Mouse (Mus musculus) layer of hippocampus, postnatal 36 days (tissue): ENCODE data around the gene Ripor3. TPM values are rescaled to one million over a fixed set of nuclear protein-coding genes. Genes with fewer than 3 reads are reported as not detected.

Experiments used
- DNase-seq, 2 experiments: peaks; one replicate each; pipeline ENCODE4 v3.0.0; 2022
- total RNA-seq, 2 experiments: library from RNA; stranded (reverse); gene quantifications; 2 replicates each; pipeline ENCODE4 v1.2.3; 2021

The Ripor3 gene
- total RNA-seq, 2 experiments from 2014 or later = 0.10 to 0.28 TPM

DNA sequence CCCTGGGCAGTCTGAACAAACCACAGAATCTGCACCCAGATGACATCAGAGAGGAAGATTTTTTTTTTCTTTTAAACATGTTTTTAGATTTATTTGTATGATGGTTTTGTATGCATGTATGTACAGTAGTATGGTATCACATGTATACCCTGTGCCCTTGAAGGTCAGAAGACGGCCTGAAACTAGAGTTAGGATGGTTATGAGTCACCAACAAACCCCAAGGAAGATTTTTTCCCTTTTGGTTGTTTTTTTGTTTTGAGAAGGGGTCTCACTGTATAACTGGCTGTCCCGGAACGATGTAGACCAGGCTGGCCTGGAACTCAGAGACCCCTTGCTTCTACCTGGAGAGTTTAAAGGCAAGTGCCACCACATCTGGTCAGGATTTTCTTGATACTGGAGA is 79.4 kb downstream of the Ripor3 start:
- no peak for DNase-seq

Other genes with a start within 250 kb of the Ripor3 start
- gene Ptpn1, start 78.6 kb downstream of the Ripor3 start, total RNA-seq = 10 to 100 TPM; 62.6 to 63.3 TPM
- gene Pard6b, start 70.4 kb upstream of the Ripor3 start, total RNA-seq = 1 to 10 TPM; 4.1 to 4.3 TPM
- gene Adnp, start 196.5 kb upstream of the Ripor3 start, total RNA-seq = 10 to 100 TPM; 84.3 to 90.6 TPM
- gene Gm20716, start 219.7 kb upstream of the Ripor3 start, total RNA-seq = 10 to 100 TPM; 30.1 to 34.0 TPM
- 10 to 100 TPM; 79.7 to 84.2 TPM for gene Dpm1, start 220.0 kb upstream of the Ripor3 start, total RNA-seq
- gene Mocs3, start 220.0 kb upstream of the Ripor3 start, total RNA-seq = 10 to 100 TPM; 16.3 to 17.8 TPM